Mouse (Mus musculus): Measurements from ENCODE around the gene Nup107. TPM values are rescaled to one million over a fixed set of nuclear protein-coding genes. Genes with fewer than 3 reads are reported as not detected.

Nup107 gene
- total RNA-seq (2021) = 1 to 10 TPM; 4.3 to 5.5 TPM
- long read RNA-seq, experiment 1, partial matches to known transcripts = 1 of 2 reads
- long read RNA-seq, experiment 1, other reads (novel, unspliced or antisense) = 0 of 2 reads
- long read RNA-seq, experiment 2, transcript Nup107-201 (28 exons, 3,114 nt) = major isoform, 5 of 9 reads
- long read RNA-seq, experiment 2, partial matches to known transcripts = 3 of 9 reads
- long read RNA-seq, experiment 2, other reads (novel, unspliced or antisense) = 1 of 9 reads

GRCm38 (mm10) chr10:117792141-117793091 is at the start of gene Nup107:
TSS of gene Nup107 (minus strand) at chr10:117792705.
- peak; percentile 100 for DNase-seq
- intact Hi-C loops (cut with DNase I) = loop anchor here (5.0 kb wide), 2 partner anchors 55 to 315 kb away; partner anchors contain the start of gene Rap1b

GRCm38 (mm10) chr10:117841765-117842164 is 49.3 kb upstream of the Nup107 start:
- DNase-seq = no peak
- intact Hi-C loops (cut with DNase I) = no loop called here

- intact Hi-C loops (cut with DNase I) = no loop called here
- no peak for DNase-seq
Observed at GRCm38 (mm10) chr10:117840431-117840995, 48.0 kb upstream of the Nup107 start.

- intact Hi-C loops (cut with DNase I) = no loop called here
- no peak for DNase-seq
Observed at GRCm38 (mm10) chr10:117839737-117840136, 47.2 kb upstream of the Nup107 start.

GRCm38 (mm10) chr10:117838924-117839323 is 46.4 kb upstream of the Nup107 start:
- no peak for DNase-seq
- intact Hi-C loops (cut with DNase I) = no loop called here

- intact Hi-C loops (cut with DNase I) = no loop called here
- DNase-seq = no peak
Observed at GRCm38 (mm10) chr10:117836354-117836753, 43.8 kb upstream of the Nup107 start.

- DNase-seq = no peak
- intact Hi-C loops (cut with DNase I) = no loop called here
Observed at GRCm38 (mm10) chr10:117835453-117835852, 42.9 kb upstream of the Nup107 start.

- no peak for DNase-seq
- intact Hi-C loops (cut with DNase I) = no loop called here
Observed at GRCm38 (mm10) chr10:117830797-117831196, 38.3 kb upstream of the Nup107 start.

- intact Hi-C loops (cut with DNase I) = no loop called here
- no peak for DNase-seq
Observed at GRCm38 (mm10) chr10:117829472-117830155, 37.1 kb upstream of the Nup107 start.

GRCm38 (mm10) chr10:117829022-117829421 is 36.5 kb upstream of the Nup107 start:
- no peak for DNase-seq
- intact Hi-C loops (cut with DNase I) = no loop called here

- intact Hi-C loops (cut with DNase I) = no loop called here
Observed at GRCm38 (mm10) chr10:117828536-117828935, 36.0 kb upstream of the Nup107 start.

GRCm38 (mm10) chr10:117824647-117825046 is 32.1 kb upstream of the Nup107 start:
- intact Hi-C loops (cut with DNase I) = no loop called here
- no peak for DNase-seq

More at GRCm38 (mm10) chr10:117828536-117828935, 36.0 kb upstream of the Nup107 start:
- no peak for DNase-seq

- intact Hi-C loops (cut with DNase I) = no loop called here
- no peak for DNase-seq
Observed at GRCm38 (mm10) chr10:117824139-117824538, 31.6 kb upstream of the Nup107 start.

GRCm38 (mm10) chr10:117823321-117823720 is 30.8 kb upstream of the Nup107 start:
- no peak for DNase-seq
- intact Hi-C loops (cut with DNase I) = no loop called here

GRCm38 (mm10) chr10:117818600-117818999 is 26.1 kb upstream of the Nup107 start:
- intact Hi-C loops (cut with DNase I) = no loop called here
- DNase-seq = no peak

- DNase-seq = no peak
- intact Hi-C loops (cut with DNase I) = no loop called here
Observed at GRCm38 (mm10) chr10:117816721-117817120, 24.2 kb upstream of the Nup107 start.

- intact Hi-C loops (cut with DNase I) = no loop called here
- no peak for DNase-seq
Observed at GRCm38 (mm10) chr10:117812501-117812900, 20.0 kb upstream of the Nup107 start.

- intact Hi-C loops (cut with DNase I) = no loop called here
Observed at GRCm38 (mm10) chr10:117811555-117811954, 19.1 kb upstream of the Nup107 start.

GRCm38 (mm10) chr10:117810506-117810905 is 18.0 kb upstream of the Nup107 start:
- no peak for DNase-seq
- intact Hi-C loops (cut with DNase I) = no loop called here

More at GRCm38 (mm10) chr10:117811555-117811954, 19.1 kb upstream of the Nup107 start:
- DNase-seq = no peak

- no peak for DNase-seq
- intact Hi-C loops (cut with DNase I) = no loop called here
Observed at GRCm38 (mm10) chr10:117808068-117808467, 15.6 kb upstream of the Nup107 start.

- no peak for DNase-seq
- intact Hi-C loops (cut with DNase I) = no loop called here
Observed at GRCm38 (mm10) chr10:117805919-117806318, 13.4 kb upstream of the Nup107 start.

All from gastrocnemius, postnatal 36 days (tissue).